Mouse (Mus musculus) limb, embryonic 15.5 days (tissue): ENCODE results near the gene Gm17409. TPM values are rescaled to one million over a fixed set of nuclear protein-coding genes. Genes with fewer than 3 reads are reported as not detected.
A peak's percentile ranks its signal among the peaks of the same experiment; 100 is the strongest.

Source experiments
- ATAC-seq: fragments of 200-750 bp; cut with Nextera tagmentation; 2 replicates; pipeline ENCODE4 v1.8.0; 2017; ENCODE audit warnings: low read depth, moderate TSS enrichment; ENCODE audit not compliant: insufficient number of reproducible peaks, low FRiP score, low TSS enrichment
- H3K27ac ChIP-seq: fragments of 300-500 bp; sonication (generic); 2 replicates; pipeline ENCODE4 v1.5.1; 2015; ENCODE audit warnings: moderate library complexity, mild to moderate bottlenecking, inconsistent platforms
- H3K27me3 ChIP-seq: fragments of 300-500 bp; sonication (generic); 2 replicates; pipeline ENCODE4 v1.6.1; 2015; ENCODE audit warnings: inconsistent platforms
- H3K36me3 ChIP-seq: fragments of 300-500 bp; sonication (generic); 2 replicates; pipeline ENCODE4 v1.6.1; 2015; ENCODE audit warnings: inconsistent platforms
- H3K4me1 ChIP-seq: fragments of 300-500 bp; sonication (generic); 2 replicates; pipeline ENCODE4 v1.6.1; 2015; ENCODE audit warnings: inconsistent platforms
- H3K4me2 ChIP-seq: fragments of 300-500 bp; sonication (generic); 2 replicates; pipeline ENCODE4 v1.6.1; 2015; ENCODE audit warnings: mild to moderate bottlenecking, inconsistent platforms
- H3K4me3 ChIP-seq: fragments of 300-500 bp; sonication (generic); 2 replicates; pipeline ENCODE4 v1.5.1; 2015; ENCODE audit warnings: mild to moderate bottlenecking, inconsistent platforms
- H3K9ac ChIP-seq: fragments of 300-500 bp; sonication (generic); 2 replicates; pipeline ENCODE4 v1.6.1; 2015; ENCODE audit warnings: inconsistent platforms
- H3K9me3 ChIP-seq: fragments of 300-500 bp; sonication (generic); 2 replicates; pipeline ENCODE4 v1.6.1; 2016; ENCODE audit warnings: inconsistent platforms
- WGBS: fragments of 180-500 bp; shearing (Covaris S2); methylation state at CpG from one replicate; pipeline ENCODE4 v1.1.7; 2015; 5-methylcytosine and 5-hydroxymethylcytosine counted together
- polyA plus RNA-seq: library from polyadenylated mRNA; unstranded; fragments of >200 nt; fragmentation: Nextera tagmentation; extraction: Ambion mirVana; gene quantifications from 2 replicates; pipeline ENCODE4 v1.2.1, GENCODE M21; 2015

Gm17409 gene
- polyA plus RNA-seq, 1 experiment from 2014 or later: not detected

DNA sequence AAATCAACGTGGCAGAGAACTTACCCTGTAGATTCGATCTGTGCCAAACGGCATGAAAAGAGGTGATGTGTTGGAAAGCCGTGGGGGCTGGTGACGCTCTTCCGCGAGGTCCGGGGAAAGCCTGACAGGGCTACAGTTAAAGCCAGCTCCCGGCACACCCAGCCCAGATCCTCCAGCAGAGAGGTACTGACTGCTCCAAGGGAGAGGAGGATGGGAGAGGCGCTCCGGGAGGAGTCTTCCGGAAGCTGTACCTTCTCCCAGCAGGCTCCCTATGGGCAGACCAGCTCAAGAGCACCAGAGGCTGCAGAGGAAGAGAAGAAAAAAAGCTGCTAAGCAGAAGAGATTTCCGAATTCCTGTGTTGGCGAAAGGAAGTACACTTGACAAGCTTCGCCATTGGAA, 46.1 kb downstream of the Gm17409 start:
- H3K9me3 ChIP-seq: no peaks in the 10 kb centered on the region

DNA sequence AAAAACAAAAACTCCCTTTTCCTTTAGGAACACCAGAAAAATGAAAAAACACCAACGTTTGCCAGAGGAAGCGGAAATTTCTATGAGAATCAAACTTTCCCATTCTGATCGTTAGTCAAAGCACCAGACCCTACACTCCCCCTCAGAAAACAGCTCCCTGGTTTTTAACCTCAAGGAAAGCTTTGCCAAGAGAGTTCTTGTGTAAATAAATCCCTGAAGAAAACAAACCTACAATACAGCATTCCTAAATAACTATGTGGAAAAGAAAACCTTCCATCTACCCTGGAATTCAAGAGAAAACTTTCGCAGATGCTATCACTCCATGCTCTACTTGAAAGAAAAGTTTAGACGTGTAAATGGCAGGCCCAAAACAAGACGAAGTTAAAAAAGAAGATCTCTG, 47.0 kb downstream of the Gm17409 start:
- Histone ChIP-seq H3K27me3 (no peaks in the 10 kb centered on the region), H3K36me3 (0 out of 2 replicates have a peak, but pooled peaks cover 4% of the 10 kb centered on the region), H3K4me1 (peaks cover 27% of the 10 kb centered on the region), H3K27ac (0 out of 2 replicates have a peak overlapping the region, but pooled peaks have one; percentile 54), H3K4me2 (no peak overlapping the region), H3K4me3 (no peak overlapping the region), H3K9ac (no peak overlapping the region), H3K9me3 (no peaks in the 10 kb centered on the region)
- ATAC-seq: no peak
- 58% methylated on average over 6 of the region's 6 CpGs for WGBS

More for the DNA sequence above, 46.1 kb downstream of the Gm17409 start:
- 0 out of 2 replicates have a peak, but pooled peaks cover 4% of the 10 kb centered on the region for H3K36me3 ChIP-seq
- no peaks in the 10 kb centered on the region for H3K27me3 ChIP-seq
- no peak for ATAC-seq
- 44% methylated on average over 15 of the region's 15 CpGs for WGBS
- H3K9ac ChIP-seq: no peak overlapping the region
- peak overlapping the region; percentile 55 for H3K27ac ChIP-seq
- no peak overlapping the region for H3K4me3 ChIP-seq
- H3K4me1 ChIP-seq: peaks cover 27% of the 10 kb centered on the region
- no peak overlapping the region for H3K4me2 ChIP-seq

DNA sequence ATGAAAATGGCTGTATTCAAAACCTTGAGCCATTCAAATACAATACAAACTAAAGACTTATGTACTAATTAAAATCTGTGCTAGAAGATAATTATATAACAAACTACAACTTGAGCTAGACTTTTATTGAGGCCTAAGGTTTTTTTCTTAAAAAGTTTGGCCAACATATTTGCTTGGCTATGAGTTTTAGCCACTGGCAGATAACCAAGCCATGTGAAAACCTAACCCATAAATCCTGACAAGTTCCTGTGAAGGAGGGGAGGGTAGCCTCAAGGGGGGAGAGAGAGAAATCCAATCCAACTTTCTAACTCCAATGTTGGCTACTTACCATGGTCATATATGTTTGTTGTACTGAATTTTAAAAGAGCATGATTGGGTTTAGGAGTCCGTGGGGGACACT, 48.6 kb downstream of the Gm17409 start:
- no peak overlapping the region for H3K4me3 ChIP-seq
- no peak overlapping the region for H3K27ac ChIP-seq
- H3K4me2 ChIP-seq: no peak overlapping the region
- H3K36me3 ChIP-seq: 0 out of 2 replicates have a peak, but pooled peaks cover 4% of the 10 kb centered on the region
- H3K9ac ChIP-seq: no peak overlapping the region
- no peaks in the 10 kb centered on the region for H3K27me3 ChIP-seq
- 63% methylated on average over 1 of the region's 1 CpGs for WGBS
- no peaks in the 10 kb centered on the region for H3K9me3 ChIP-seq
- ATAC-seq: no peak
- peaks cover 34% of the 10 kb centered on the region for H3K4me1 ChIP-seq

Other genes starting within 250 kb of the Gm17409 start
- 0.05 and 0.17 TPM in 2 replicates for gene Acvr1c, start 112.2 kb upstream of the Gm17409 start, polyA plus RNA-seq
- 8.1 and 8.7 TPM in 2 replicates for gene Acvr1, start 97.0 kb downstream of the Gm17409 start, polyA plus RNA-seq
- 7.0 and 8.2 TPM in 2 replicates for gene Upp2, start 97.2 kb downstream of the Gm17409 start, polyA plus RNA-seq